Mouse (Mus musculus) layer of hippocampus, adult 11-12 months (tissue): Measurements from ENCODE around the gene Tmem190.
"Not testable (repeated sequence)": the region's sequence is repeated elsewhere in the genome, so short reads cannot be mapped to it uniquely, and the experiment has no call there.

ENCODE experiments used
- DNase-seq: peaks from one replicate; pipeline ENCODE4 v3.0.0; 2022; ENCODE audit warnings: low spot score

The Tmem190 gene

GRCm38 (mm10) chr7:4813105-4813791 lies 30.5 kb downstream of the Tmem190 start:
- DNase-seq = no peak

- no peak for DNase-seq
Measured at GRCm38 (mm10) chr7:4816559-4816958, 33.8 kb downstream of the Tmem190 start.

- DNase-seq = not testable (repeated sequence)
Measured at GRCm38 (mm10) chr7:4820925-4821324, 38.2 kb downstream of the Tmem190 start.

GRCm38 (mm10) chr7:4821690-4822089 lies 39.0 kb downstream of the Tmem190 start:
- peak; percentile 43 for DNase-seq

- no peak for DNase-seq
Measured at GRCm38 (mm10) chr7:4822162-4822907, 39.6 kb downstream of the Tmem190 start.

- DNase-seq = no peak
Measured at GRCm38 (mm10) chr7:4825365-4825764, 42.6 kb downstream of the Tmem190 start.

GRCm38 (mm10) chr7:4830476-4830875 lies 47.7 kb downstream of the Tmem190 start:
- no peak for DNase-seq
